Mouse (Mus musculus): ENCODE measurements around the gene Slc35b2.

The Slc35b2 gene

GRCm38 (mm10) chr17:45546941-45547340 lies 16.7 kb upstream of the Slc35b2 start:
- no peak for DNase-seq

GRCm38 (mm10) chr17:45547461-45548190 lies 16.0 kb upstream of the Slc35b2 start:
- no peak for DNase-seq

- no peak for DNase-seq
Measured at GRCm38 (mm10) chr17:45548541-45549512, 14.8 kb upstream of the Slc35b2 start.

DNA sequence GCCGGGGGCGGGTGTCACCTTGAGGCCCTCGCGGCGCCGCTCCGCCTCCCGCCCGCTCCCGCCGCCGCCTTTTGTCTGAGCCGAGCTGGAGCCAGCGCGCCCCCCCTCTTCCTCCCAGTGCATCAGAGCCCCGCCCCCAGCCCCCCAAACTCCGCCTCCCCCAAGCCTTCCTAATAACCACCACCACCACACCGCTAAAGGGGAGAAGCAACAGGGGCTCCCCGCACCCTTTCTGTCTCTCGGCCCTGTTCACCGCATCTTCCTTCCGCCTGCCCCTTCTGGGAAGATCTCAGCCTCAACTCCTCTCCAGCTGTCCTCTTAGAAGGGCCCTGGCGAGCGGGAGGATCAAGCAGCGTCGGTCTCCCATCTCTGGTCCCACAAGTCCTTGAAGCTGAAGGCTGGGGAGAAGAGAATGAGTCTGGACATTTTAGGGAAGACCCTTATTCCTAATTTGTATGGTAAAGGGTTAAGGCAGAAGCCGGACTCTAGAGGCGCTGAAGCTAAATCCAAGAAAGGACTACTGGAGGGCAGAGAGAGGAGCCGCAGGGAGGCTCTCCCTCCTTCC lies 14.0 kb upstream of the Slc35b2 start, which contains the start of gene Tmem151b:
Tmem151b (minus strand) TSS at position 61 of the 565 bp plus-strand sequence.
- no peak for DNase-seq

GRCm38 (mm10) chr17:45550253-45550652 lies 13.4 kb upstream of the Slc35b2 start:
- no peak for DNase-seq

DNA sequence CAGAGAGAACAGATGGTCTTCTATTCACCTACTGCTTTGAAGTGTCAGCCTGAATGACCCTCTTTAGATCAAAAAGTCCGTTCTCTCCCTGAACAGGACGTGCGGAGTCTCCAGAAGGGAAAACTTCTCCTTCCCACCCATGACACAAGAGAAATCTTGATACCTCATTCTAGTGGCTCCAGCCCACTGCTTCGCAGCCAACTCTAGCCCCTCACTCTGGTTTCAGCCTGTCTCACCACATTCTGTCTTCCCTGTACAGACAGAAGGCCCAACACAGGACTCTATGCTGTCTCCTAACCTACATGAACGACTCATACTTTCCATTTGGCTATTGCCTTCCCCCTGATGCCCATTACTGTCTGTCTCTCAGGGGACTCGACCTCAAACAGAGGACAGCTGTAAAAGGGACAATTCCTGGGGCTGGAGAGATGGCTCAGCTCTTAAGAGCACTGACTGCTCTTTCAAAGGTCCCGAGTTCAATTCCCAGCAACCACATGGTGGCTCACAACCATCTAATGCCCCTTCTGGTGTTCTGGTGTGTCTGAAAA lies 12.4 kb upstream of the Slc35b2 start:
- DNase-seq: no peak

DNA sequence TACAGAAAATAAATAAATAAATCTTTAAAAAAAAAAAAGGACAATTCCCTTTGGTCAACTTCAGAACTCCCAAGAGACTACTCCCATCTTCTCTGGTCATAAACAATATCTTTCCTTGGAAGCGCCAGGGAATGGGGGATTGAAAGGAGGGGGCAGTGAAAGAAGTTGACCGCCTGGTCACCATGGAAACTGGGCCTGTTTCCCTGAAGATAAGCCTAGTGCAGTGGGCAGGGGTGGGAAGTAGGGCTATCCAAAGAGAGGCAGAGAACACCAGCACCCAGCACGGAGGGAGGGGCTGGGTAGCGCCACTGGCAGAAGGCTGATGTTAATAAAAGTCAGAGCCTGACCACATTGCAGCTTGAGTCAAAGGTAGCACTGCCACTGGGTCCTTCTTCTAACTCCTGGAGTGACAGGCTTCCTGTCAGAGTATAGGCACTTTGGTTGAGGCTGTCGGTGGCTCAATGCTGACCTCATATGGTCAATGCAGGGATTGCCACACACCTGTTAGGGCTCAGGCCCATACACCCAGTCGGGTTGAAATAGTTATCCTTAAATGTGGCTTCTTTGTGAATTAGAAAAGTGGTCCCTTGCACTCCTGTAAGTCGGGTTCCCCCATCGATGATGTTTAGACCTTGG lies 11.7 kb upstream of the Slc35b2 start:
- DNase-seq: peak; percentile 87

DNA sequence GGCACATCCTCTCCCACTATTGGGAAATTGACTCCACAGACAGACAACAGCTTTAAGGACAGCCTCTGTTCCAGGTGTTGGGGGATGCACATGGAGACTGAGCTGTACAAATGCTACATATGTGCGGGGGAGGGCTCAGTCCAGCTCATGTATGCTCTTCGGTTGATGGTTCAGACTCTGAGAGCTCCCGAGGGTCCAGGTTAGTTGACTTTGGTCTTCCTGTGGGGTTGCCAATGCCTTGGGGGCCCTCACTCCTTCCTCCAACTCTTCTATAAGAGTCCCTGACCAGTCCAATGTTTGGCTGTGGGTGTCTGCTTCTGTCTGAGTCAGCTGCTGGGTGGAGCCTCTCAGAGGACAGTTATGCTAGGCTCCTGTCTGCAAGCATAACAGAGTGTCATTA lies 10.6 kb upstream of the Slc35b2 start:
- DNase-seq: no peak

GRCm38 (mm10) chr17:45554420-45554819 lies 9.3 kb upstream of the Slc35b2 start:
- no peak for DNase-seq

DNA sequence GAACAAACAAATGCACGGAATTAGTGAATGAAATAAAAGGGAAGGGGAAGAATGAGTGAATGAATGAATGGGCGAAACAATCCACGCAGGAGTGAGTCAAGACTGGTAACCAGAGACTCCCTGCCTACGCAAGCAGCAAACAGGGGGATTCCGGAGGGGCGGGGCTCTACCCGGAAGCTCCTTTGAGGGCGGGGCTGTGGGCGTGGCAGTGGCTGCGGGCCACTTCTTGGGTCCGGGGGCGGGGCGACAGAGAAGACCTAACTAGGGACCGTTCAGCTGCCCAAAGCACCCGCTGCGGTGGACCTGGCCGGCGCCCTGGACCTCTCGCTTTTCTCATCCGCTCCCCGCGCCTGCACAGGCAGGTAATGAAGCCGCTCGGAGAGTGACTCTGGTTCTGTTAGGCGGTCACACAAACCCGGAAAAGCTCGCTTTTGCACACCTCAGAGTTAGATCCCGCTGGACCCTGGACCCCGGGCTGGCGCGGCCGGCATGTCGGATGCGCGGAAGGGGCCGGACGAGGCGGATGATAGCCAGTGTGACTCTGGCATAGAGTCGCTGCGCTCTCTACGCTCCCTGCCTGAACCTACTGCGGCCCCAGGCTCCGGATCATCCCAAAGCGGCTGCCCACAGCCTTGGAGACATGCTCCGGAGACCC lies 8.1 kb upstream of the Slc35b2 start, which contains the start of gene Nfkbie:
Nfkbie (plus strand) TSS at position 252 of the 655 bp plus-strand sequence.
- DNase-seq: peak; percentile 98

DNA sequence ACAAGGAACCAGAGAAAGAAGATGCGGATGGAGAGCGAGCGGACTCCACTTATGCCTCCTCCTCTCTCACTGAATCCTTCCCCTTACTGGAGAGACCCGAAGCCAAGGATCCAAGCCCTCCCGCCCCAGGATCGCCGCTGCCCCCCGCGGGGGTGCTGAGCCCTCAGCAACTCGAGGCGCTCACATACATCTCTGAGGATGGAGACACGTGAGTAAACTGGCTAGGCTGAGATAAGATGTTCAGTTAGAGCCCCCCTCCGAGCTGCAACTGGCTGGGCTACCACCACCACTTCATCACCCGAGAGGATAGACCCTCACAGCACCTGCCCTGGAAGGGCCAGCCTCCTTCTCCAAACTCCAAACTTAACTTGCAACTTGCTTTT lies 7.6 kb upstream of the Slc35b2 start:
- DNase-seq: no peak

GRCm38 (mm10) chr17:45556514-45557245 lies 7.0 kb upstream of the Slc35b2 start:
- no peak for DNase-seq

DNA sequence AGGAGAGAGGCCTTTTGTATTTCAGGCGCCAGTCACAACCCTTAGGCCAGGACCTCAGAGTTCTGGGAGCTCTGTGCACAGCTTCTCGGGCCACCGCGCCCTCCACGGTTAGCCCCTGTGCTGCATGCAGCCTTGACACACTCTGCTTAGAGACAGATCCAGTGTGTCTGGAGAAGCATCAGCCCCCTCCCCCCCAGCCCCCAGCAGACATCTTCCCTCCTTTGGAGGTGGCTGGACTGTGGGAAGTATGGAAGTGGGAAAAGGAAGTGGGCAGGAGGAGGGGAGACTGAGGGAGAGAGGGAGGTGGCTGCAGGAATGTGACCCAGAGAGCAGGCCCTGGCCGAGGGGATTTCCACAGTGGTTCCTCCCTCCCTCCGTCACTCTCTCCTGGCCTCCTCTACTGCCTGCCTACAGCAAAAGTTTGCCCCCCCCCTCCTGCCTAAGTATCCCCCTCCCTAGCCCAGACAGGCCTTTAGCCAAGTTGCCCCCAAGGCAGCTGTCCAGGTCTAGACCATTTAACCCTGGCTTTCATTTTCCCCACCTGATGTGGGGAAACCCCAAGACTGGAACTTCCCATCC lies 6.3 kb upstream of the Slc35b2 start:
- no peak for DNase-seq

GRCm38 (mm10) chr17:45557998-45558862 lies 5.4 kb upstream of the Slc35b2 start:
- DNase-seq: no peak

DNA sequence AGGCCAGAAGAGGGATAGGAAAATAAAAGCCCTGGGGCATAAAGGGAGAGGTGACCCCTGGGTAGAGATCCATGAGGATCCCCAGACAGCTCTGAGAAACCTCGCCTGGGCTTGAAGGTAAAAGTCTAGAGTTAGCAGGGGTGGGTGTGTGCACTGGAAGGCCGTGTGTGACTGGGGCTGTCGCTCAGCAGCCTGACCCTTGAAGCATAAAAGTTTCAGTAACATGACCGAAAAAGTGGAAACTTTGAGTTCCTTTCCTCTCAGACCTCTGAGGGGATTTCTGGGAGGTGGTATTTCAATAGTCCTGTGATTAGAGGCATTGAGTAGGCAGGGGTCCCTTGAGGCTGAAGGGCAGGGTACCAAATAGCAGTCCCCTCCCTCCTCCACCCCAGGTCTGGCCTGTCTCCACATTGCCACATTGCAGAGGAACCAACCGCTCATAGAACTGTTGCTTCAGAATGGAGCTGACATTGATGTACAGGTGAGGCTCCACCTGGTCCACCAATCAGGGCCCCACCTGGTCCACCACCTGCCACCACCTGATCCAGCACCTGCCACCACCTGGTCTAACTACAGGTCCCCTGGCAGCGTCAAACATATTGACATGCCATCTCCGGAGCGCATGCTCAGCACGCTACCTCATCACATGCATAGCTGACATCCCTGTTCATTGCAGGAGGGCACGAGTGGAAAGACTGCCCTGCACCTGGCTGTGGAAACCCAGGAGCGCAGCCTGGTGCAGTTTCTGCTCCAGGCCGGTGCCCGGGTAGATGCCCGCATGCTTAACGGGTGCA lies 3.7 kb upstream of the Slc35b2 start:
- no peak for DNase-seq

DNA sequence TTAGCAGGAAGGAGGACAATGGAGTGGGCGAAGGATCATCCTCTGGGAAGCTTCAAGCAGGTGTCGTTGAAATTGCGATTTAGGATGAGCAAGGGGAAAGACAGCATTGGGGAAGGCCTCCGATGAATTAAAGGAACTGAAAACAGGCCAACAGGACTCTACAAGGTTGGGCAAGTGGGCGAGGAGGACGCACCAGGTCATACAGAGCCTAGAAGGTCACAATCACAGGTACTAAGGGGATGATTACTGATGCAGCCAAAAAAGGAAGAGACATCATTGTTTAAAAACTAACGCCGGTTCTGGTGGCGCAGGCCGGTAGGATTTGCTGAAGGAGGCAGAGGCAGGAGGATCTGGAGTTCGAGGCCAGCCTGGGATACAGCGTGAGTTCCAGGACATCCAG lies 458 bp upstream of the Slc35b2 start:
- no peak for DNase-seq

DNA sequence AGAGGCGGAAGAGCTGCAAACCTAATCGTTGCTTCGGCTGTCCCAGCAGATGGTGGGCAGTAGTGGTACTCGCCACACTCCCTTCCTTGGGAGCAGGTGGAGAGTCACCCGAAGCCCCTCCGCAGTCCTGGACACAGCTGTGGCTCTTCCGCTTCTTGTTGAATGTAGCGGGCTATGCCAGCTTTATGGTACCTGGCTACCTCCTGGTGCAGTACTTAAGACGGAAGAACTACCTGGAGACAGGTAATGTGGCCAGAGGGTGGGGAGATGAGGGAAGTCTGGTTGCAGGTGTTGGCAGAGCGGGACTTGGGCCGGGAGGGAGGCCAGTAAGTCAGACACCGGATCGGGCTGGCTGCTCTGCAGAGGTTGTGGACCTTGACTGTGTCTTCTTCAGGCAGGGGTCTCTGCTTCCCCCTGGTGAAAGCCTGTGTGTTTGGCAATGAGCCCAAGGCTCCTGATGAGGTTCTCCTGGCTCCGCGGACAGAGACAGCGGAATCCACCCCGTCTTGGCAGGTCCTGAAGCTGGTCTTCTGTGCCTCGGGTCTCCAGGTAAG lies 934 bp downstream of the Slc35b2 start:
- no peak for DNase-seq

DNA sequence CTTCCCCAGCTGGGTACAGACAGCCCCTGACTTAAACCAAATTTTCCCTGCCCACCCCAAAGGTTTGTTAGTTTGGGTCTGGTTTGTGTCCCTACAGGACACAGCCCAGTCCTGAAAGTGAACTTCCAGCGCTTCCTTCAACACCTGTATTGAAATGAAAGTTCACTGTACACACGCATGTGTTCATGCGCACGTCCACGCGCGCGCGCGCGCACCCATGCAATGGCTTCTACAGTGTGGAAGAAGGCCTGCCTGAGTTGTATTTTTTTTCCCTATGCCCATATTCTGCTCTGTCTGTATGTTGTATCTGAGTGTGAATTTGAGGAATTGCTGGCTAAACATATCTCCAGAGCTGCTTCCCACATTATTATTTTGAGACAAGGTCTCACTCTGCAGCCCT lies 1.4 kb downstream of the Slc35b2 start:
- DNase-seq: no peak

DNA sequence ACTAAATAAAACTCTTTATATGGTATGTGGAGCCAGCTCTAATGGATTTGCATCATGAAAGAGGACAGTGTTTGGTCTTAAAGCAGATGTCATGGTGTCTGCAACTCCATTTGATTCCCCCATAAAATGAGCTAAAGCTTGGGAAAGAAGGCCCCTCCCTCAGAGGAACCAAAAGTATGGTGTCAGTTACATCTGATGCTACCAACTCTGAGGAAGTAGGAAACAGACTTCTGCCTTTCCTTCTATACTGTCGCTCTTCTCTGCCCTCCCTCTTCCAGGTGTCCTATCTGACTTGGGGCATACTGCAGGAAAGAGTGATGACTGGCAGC lies 2.3 kb downstream of the Slc35b2 start:
- no peak for DNase-seq

All from lung, postnatal 36 days (tissue).